14 mouse cellular contexts compared by ENCODE assay signal in genomic region chr2:63853226-63853625, GRCm38 (mm10).
"Had no signal": no experiment of that assay in that cellular context is flagged by ENCODE, and none has a peak within 500 bp of the region (broad histone marks: within the 10 kb centered on the region; RNA-seq: fewer than 3 reads in every experiment).

No protein-coding gene starts in this region.

- DNase-seq: kidney, postnatal 14 days; lung, adult 2 months; lung, postnatal 36 days; right cerebral cortex, postnatal 14 days; thymus, adult 2 months; thymus, postnatal 25 days had no signal

- H3K4me2 ChIP-seq: kidney, embryonic 15.5 days; liver, embryonic 11.5 days; liver, embryonic 15.5 days; midbrain, embryonic 12.5 days; stomach, embryonic 15.5 days had no signal

- H3K4me3 ChIP-seq: kidney, embryonic 15.5 days; limb, embryonic 10.5 days; liver, embryonic 15.5 days; midbrain, embryonic 12.5 days; stomach, embryonic 15.5 days had no signal

- H3K36me3 ChIP-seq: kidney, embryonic 15.5 days; limb, embryonic 10.5 days; liver, embryonic 15.5 days; midbrain, embryonic 12.5 days; stomach, embryonic 15.5 days had no signal

- H3K9ac ChIP-seq: kidney, embryonic 15.5 days; liver, embryonic 15.5 days; midbrain, embryonic 12.5 days; stomach, embryonic 15.5 days had no signal

- H3K9me3 ChIP-seq: kidney, embryonic 15.5 days; limb, embryonic 10.5 days; liver, embryonic 15.5 days; midbrain, embryonic 12.5 days; stomach, embryonic 15.5 days had no signal

- H3K4me1 ChIP-seq: liver, embryonic 15.5 days; stomach, embryonic 15.5 days had no signal

- H3K27ac ChIP-seq: kidney, embryonic 15.5 days; liver, embryonic 15.5 days; midbrain, embryonic 12.5 days; stomach, embryonic 15.5 days had no signal

- H3K27me3 ChIP-seq: kidney, embryonic 15.5 days; liver, embryonic 15.5 days; midbrain, embryonic 12.5 days; stomach, embryonic 15.5 days had no signal

- ATAC-seq: lung, postnatal 0 days; midbrain, embryonic 16.5 days had no signal
